In the genomic region with DNA sequence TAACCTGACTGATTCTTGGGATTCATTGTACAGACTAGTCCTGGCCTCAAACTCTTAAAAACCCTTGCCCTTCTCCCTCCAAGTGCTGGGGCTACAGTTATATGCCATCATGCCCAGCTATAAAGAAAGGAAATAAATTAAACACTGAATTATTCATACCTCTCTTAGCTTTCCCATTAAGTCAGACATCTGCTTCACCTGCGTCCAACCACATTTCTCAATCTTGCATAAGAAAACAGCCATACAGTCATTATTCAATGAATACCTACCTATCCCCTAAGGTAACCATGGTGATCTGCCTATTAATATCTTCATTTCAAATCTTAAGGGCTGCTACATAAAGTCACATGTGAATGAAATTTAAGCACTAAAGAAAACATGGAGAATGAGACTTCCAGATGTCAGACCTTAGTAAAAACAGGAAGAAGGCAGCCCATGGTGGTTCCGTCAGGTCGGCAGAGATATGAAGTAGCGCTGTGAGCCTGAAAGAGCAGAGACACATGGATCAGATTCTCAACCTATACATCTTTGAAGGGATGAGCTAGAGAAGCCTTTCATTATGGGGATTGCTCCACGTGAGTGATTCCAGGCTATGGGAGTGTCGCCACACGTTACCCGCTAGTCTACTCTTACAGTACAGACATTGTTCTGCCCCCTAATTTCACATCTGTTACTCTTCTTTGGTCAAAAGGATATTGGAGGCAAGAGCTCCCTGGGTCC, we compare ENCODE assay signal across 14 mouse cellular contexts.
DNase-seq lines count a peak whose midpoint lies in the region; ATAC-seq lines count a peak whose summit lies in the region.
"Had no signal": no experiment of that assay in that cellular context is flagged by ENCODE, and none has a peak within 500 bp of the region (broad histone marks: within the 10 kb centered on the region; RNA-seq: fewer than 3 reads in every experiment).

No protein-coding gene starts in this region.

- peaks cover 9% of the 10 kb centered on the region; the same call in 1 of the 2 replicates for H3K4me1 ChIP-seq in midbrain, embryonic 13.5 days (replicated peaks)
- H3K4me1 ChIP-seq: stomach, embryonic 15.5 days had no signal

- peak overlapping the region; percentile 37 for H3K27ac ChIP-seq in midbrain, embryonic 13.5 days
- H3K27ac ChIP-seq: stomach, embryonic 15.5 days had no signal

- no peaks in the 10 kb centered on the region for H3K9me3 ChIP-seq in midbrain, embryonic 13.5 days
- H3K9me3 ChIP-seq: stomach, embryonic 15.5 days had no signal

- peak overlapping the region; percentile 7 for H3K4me2 ChIP-seq in midbrain, embryonic 13.5 days (replicated peaks)
- H3K4me2 ChIP-seq: stomach, embryonic 15.5 days had no signal

- H3K4me3 ChIP-seq in midbrain, embryonic 13.5 days (replicated peaks): no peak overlapping the region
- H3K4me3 ChIP-seq: stomach, embryonic 15.5 days had no signal

- no peaks in the 10 kb centered on the region for H3K27me3 ChIP-seq in midbrain, embryonic 13.5 days
- H3K27me3 ChIP-seq: stomach, embryonic 15.5 days had no signal

- 0 out of 2 replicates have a peak, but pooled peaks cover 3% of the 10 kb centered on the region for H3K36me3 ChIP-seq in midbrain, embryonic 13.5 days
- H3K36me3 ChIP-seq: stomach, embryonic 15.5 days had no signal

- no peak overlapping the region for H3K9ac ChIP-seq in midbrain, embryonic 13.5 days (replicated peaks)
- H3K9ac ChIP-seq: stomach, embryonic 15.5 days had no signal

- DNase-seq in embryo, embryonic 10 days (ENCODE audit: low spot score): peak; percentile 26
- no peak for DNase-seq in embryo, embryonic 9.5 days (ENCODE audit: extremely low spot score)
- peak; percentile 36 for DNase-seq in retina, embryonic 14.5 days (ENCODE audit: low spot score)
- DNase-seq in retina, postnatal 1 day: no peak
- DNase-seq in frontal cortex, postnatal 25 days (ENCODE audit: low spot score in 2 of 2): no peak
- no peak for DNase-seq in frontal cortex, postnatal 14 days (ENCODE audit: low spot score in 2 of 2)
- DNase-seq: cerebellum, postnatal 14 days; kidney, adult 2 months; liver; lung, postnatal 14 days; right cerebral cortex, postnatal 25 days had no signal

- 53% methylated on average over 8 of the region's 8 CpGs for WGBS in midbrain, embryonic 13.5 days

- peak; percentile 75 for ATAC-seq in midbrain, embryonic 13.5 days
- ATAC-seq in erythroid progenitor cell, adult 5-6 weeks (replicated peaks; ENCODE audit: low FRiP score, poor library complexity, severe bottlenecking): no peak

Comparison
In these comparisons a context has a peak if more than half of its experiments do, and no peak if none do; other contexts are left out.
1. DNase-seq: peak in embryo, embryonic 10 days (single experiment) and retina, embryonic 14.5 days (single experiment); none in embryo, embryonic 9.5 days (single experiment), retina, postnatal 1 day (single experiment), frontal cortex, postnatal 25 days (0 of 2) and frontal cortex, postnatal 14 days (0 of 2).